Mouse (Mus musculus): ENCODE results near the gene Atp5l.

DNA sequence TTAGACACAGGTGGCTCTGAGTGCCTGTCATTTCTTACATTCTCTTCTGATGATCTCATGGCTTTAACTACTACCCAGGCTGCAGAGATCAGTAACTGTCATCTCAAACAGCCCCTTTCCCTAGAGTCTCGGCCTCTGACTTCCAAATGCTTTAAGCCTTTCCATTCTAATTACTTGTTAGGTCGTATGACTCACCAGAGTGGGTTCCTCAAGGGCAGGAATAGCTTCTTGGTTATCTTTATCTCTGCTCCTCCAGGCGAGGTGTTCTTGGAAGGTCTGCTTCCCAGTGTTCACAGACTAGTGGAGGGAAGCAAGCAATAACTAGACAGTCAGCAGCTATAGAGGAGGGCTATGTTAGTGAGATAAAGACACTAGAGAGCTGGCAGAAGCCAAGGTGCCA lies 27.9 kb downstream of the Atp5l start:
- TF ChIP-seq CTCF (IDR thresholded peaks at IDR 0.05; ENCODE audit: control insufficient read depth, insufficient read depth, insufficient replicate concordance, low read depth, low read length): no peak
- TF ChIP-seq POLR2A (IDR thresholded peaks at IDR 0.05; ENCODE audit: control insufficient read depth, low read depth, low read length): no peak
